Mouse (Mus musculus) G1E (cell line): ENCODE results near the gene Sun1.

Source experiments
- CTCF ChIP-seq: IDR thresholded peaks from 2 replicates; pipeline ENCODE4 v1.5.1; 2012; ENCODE audit warnings: low read depth, low read length, inconsistent platforms, mixed read lengths
- GATA1 ChIP-seq: IDR thresholded peaks from 2 replicates; pipeline ENCODE4 v1.6.1; 2012; ENCODE audit warnings: borderline replicate concordance, low read length, inconsistent platforms, mixed read lengths

GRCm38 (mm10) chr5:139203312-139203711 is 2.9 kb downstream of the Sun1 start:
- TF ChIP-seq CTCF (no peak), GATA1 (no peak)
